Mouse (Mus musculus) WW6 (cell line): Measurements from ENCODE around the gene Ankib1.
"Not testable (repeated sequence)": the region's sequence is repeated elsewhere in the genome, so short reads cannot be mapped to it uniquely, and the experiment has no call there.

Experiments
- DNase-seq: peaks from one replicate; pipeline ENCODE4 v3.0.0-alpha.2; 2013; ENCODE audit warnings: low read depth, low spot score

Ankib1 gene

GRCm38 (mm10) chr5:3802433-3803291 lies at the start of gene Ankib1, which contains the start of gene Krit1:
Gene Ankib1, minus strand, starts transcription at chr5:3802925.
Gene Krit1, plus strand, starts transcription at chr5:3803184.
- DNase-seq, result peak; percentile 74

- peak; percentile 18 for DNase-seq
Measured at GRCm38 (mm10) chr5:3845026-3845425, 42.3 kb upstream of the Ankib1 start, which contains the start of gene Lrrd1. Gene Lrrd1, plus strand, starts transcription at chr5:3845173.

- DNase-seq, result no peak
Measured at GRCm38 (mm10) chr5:3834107-3834506, 31.4 kb upstream of the Ankib1 start.

GRCm38 (mm10) chr5:3808472-3808871 lies 5.7 kb upstream of the Ankib1 start:
- no peak for DNase-seq

- DNase-seq, result no peak
Measured at GRCm38 (mm10) chr5:3803292-3804165, 804 bp upstream of the Ankib1 start.

GRCm38 (mm10) chr5:3801672-3802432 lies 873 bp downstream of the Ankib1 start:
- no peak for DNase-seq

GRCm38 (mm10) chr5:3800881-3801280 lies 1.8 kb downstream of the Ankib1 start:
- no peak for DNase-seq

GRCm38 (mm10) chr5:3800041-3800440 lies 2.7 kb downstream of the Ankib1 start:
- no peak for DNase-seq

GRCm38 (mm10) chr5:3798656-3799055 lies 4.1 kb downstream of the Ankib1 start:
- DNase-seq, result not testable (repeated sequence)

- not testable (repeated sequence) for DNase-seq
Measured at GRCm38 (mm10) chr5:3797101-3797500, 5.6 kb downstream of the Ankib1 start.

GRCm38 (mm10) chr5:3791048-3791447 lies 11.7 kb downstream of the Ankib1 start:
- DNase-seq, result no peak

GRCm38 (mm10) chr5:3787548-3787947 lies 15.2 kb downstream of the Ankib1 start:
- no peak for DNase-seq

- DNase-seq, result no peak
Measured at GRCm38 (mm10) chr5:3784751-3785496, 17.8 kb downstream of the Ankib1 start.

- DNase-seq, result no peak
Measured at GRCm38 (mm10) chr5:3783947-3784681, 18.6 kb downstream of the Ankib1 start.

GRCm38 (mm10) chr5:3782670-3783069 lies 20.1 kb downstream of the Ankib1 start:
- no peak for DNase-seq

- DNase-seq, result no peak
Measured at GRCm38 (mm10) chr5:3772017-3772416, 30.7 kb downstream of the Ankib1 start.

- DNase-seq, result no peak
Measured at GRCm38 (mm10) chr5:3771512-3771911, 31.2 kb downstream of the Ankib1 start.

- DNase-seq, result not testable (repeated sequence)
Measured at GRCm38 (mm10) chr5:3750536-3750935, 52.2 kb downstream of the Ankib1 start.

GRCm38 (mm10) chr5:3732846-3733245 lies 69.9 kb downstream of the Ankib1 start:
- not testable (repeated sequence) for DNase-seq

- no peak for DNase-seq
Measured at GRCm38 (mm10) chr5:3728820-3729219, 73.9 kb downstream of the Ankib1 start.
